Mouse (Mus musculus): ENCODE measurements around the gene Dlg2. TPM values are rescaled to one million over a fixed set of nuclear protein-coding genes. Genes with fewer than 3 reads are reported as not detected.

Dlg2 gene
- polyA plus RNA-seq, 1 experiment: 2.1 TPM

DNA sequence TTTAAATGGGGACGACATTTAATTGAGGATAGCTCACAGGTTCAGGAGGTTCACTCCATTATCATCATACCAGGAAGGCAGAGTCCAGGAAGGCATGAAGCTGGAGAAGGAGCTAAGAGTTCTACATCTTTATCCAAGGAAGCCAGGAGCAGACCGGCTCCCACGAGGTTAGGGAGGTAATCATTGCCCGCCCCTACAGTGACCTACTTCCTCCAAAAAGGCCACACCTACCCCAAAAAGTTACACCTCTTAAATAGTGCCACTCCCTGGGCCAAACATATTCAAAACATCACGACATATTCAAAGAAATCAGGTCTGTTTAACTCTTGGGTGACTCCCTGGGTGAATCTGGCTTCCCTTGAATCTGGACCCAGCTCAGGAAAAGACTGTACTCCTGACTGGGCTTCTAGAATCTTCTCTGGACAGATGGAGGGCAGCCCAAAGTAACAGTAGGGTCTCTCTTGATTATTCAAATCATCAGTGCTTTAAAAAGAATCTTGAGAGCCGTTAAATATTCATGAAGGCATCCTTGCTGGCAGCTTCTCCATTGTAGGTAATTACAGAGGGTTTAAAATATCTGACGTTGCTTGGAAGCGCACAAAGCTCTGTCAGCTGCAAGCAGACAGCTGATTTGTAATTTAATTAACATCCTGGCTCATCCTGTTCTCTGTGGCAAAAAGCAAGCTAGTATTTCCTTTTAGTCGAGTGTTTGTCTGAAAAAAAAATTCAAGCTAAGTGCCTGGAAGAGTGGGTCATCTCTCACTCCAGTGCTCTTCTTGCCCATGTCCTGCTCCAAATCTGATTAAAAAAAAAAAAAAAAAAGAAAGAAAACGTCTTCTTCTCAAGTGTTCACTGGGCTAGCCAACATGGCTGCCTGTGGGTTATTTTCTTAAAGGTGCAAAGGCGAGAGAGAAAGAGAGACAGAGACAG, 966.2 kb downstream of the Dlg2 start:
- DNase-seq (ENCODE audit: low spot score): no peak

GRCm38 (mm10) chr7:91443377-91443714, 966.9 kb downstream of the Dlg2 start:
- no peak for DNase-seq (ENCODE audit: low spot score)

GRCm38 (mm10) chr7:91443913-91444312, 967.4 kb downstream of the Dlg2 start:
- no peak for DNase-seq (ENCODE audit: low spot score)

- DNase-seq (ENCODE audit: low spot score): no peak
These were observed 968.3 kb downstream of the Dlg2 start for GRCm38 (mm10) chr7:91444728-91445127.

DNA sequence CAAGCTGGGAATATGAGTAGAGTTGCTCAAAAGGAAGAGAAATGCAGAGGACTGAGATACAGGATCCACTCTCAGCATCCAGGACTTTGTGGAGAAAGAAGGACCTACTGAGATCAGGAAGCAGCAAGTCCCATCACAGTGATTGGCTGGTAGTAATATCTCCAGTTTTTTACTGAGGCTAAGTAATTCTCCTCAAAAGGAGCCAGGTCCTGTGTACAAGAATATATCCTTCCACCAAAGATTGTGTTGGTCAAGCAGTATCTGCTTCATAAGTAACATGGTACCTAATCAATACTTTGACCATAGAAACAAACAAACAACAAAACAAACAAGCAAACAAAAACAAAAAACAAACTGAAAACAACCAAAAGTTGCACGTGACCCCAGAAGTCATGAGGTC, 980.3 kb downstream of the Dlg2 start:
- no peak for DNase-seq (ENCODE audit: low spot score)

GRCm38 (mm10) chr7:91457207-91457606, 980.7 kb downstream of the Dlg2 start:
- no peak for DNase-seq (ENCODE audit: low spot score)

GRCm38 (mm10) chr7:91461352-91461751, 984.9 kb downstream of the Dlg2 start:
- DNase-seq (ENCODE audit: low spot score): no peak

DNA sequence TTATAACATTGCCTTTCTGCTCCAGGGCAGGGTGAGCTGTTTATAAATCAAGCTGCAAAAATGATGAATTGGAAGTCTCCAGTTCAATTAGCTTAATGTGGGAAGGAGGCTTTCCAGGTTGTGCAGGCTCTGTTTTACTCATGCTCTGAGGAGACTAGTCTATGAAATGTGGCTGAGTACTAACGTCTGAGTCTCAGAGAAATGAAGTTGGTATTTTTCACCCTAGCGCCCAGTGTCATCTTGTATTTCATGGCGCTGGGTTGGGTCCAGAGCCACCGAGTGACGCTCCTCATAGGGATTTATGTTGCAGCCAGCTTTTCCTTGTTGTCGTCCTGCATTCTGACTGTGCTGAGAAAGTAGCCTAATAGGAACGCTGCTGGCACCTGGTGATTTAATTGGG, 986.8 kb downstream of the Dlg2 start:
- no peak for DNase-seq (ENCODE audit: low spot score)

DNA sequence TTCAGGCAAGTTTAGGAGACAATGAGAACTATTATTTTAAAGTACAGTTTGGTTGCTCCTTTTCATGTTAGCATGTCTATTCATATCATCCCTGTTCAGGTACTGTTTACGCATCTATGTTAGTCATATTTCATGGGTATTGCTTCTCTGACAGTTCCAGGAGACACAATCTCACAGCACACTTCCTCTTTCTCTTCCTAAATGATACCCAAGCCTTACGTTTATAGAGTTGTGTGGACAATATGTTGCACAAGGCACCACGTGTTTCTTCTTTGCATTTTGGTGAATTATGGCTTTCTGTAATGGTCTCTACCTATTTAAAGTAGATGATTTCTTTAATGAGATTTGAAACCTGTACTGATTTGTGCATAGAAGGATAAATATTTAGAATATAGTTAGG, 990.6 kb downstream of the Dlg2 start:
- DNase-seq (ENCODE audit: low spot score): no peak

DNA sequence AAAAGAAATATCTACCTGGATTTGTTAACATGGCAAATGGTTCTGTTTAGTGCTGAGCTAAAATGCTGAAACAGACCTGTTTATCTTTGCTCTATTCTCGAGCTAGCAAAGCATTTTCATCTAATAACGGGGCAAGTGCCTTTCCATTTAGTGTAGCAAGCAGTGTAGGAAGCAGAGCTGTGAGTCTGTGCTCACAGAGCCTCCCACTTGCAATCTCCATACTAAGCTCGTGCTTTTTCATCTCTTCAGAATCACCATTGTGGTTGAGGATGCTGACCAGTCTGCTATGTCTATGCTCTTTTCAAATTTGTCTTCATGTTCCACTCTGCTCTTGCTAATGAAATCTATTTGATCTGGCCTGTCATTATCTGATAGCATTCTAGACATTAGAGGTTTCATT, 1002.7 kb downstream of the Dlg2 start:
- DNase-seq (ENCODE audit: low spot score): no peak

DNA sequence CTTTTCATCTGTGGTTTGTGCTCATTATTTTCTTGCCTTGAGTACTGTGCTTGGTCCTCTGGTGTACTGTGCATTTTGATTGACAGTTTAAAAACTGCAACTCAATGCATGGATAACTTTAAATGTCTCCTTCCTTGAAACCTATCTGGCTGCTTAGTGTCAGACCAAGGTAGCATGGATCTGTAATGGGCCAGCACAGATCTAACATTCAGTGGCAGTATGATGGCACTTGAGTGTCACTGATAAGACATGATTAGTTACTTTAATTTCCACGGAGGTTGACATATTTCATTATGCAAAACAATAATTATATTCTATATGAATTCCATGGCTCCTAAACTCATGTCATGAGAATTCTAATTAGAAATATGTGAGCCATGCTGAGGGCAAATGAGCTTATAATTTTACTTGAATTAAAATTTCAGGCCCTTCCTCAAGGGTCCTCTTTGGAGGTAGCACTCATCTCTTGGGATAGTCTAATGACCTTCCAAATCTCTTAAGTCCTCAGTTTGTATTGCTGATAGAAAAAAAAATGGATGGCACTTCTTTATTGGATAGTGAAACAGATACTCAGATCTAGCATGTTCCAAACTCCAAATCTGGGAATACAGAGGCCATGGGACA, 1005.2 kb downstream of the Dlg2 start:
- no peak for DNase-seq (ENCODE audit: low spot score)

DNA sequence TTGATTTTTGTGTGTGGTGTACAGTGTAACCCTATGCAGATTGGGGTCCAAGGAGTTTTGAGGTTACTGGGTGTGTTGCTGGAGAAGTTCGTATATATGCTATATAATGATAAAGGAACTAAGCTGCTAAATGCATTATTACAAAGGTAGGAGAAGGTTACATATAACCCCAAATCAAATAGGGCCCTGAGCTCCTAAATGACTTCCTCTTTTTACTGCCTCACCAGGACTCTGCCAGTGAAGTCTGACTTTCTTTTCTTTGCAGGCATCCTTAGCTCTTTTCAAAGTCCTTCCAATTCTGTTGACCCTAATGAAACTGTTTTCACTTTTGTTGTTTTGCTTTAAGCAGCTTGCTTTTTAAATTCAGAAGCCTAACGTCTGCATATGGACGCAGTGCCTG, 1016.8 kb downstream of the Dlg2 start:
- no peak for DNase-seq (ENCODE audit: low spot score)

- DNase-seq (ENCODE audit: low spot score): no peak
These were observed 1019.1 kb downstream of the Dlg2 start for GRCm38 (mm10) chr7:91495526-91495925.

GRCm38 (mm10) chr7:91511119-91511518, 1034.6 kb downstream of the Dlg2 start:
- no peak for DNase-seq (ENCODE audit: low spot score)

- DNase-seq (ENCODE audit: low spot score): no peak
These were observed 1038.0 kb downstream of the Dlg2 start for GRCm38 (mm10) chr7:91514445-91514844.

DNA sequence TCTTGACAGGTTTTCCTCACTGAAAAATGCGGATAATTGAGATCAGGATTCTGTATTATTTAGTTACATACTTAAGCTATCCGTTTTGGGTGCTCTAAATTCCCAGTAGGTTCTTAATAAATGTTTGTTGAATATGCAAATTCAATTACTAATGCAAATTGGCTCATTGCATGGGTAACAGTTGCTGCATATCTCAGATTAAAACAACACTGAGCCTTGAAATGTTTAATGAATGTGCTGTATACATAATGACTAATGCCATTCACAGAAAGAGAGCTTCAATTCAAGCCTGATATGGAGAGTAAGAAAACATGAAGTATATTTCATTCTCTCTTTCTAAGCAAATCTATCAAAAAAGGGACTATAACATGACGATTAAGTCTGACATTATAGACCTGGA, 1039.8 kb downstream of the Dlg2 start:
- DNase-seq (ENCODE audit: low spot score): no peak

DNA sequence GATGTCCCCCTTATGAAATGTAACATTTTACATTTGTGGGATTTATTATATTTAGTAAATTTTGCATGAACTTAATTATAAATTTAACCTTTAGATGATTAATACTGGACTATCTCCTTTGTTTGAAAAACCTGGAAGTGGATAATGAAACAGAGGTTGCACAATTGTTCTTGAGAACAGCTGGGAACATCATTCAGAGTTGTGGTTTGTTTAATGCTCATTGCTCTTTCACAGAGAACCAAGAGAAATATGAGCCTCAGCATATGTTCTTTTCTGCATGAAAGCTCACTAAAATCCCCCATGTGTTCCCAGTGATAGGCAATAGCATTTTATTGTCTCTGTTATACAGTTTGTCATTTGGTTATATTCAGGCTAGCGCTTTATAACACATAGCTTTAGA, 1049.4 kb downstream of the Dlg2 start:
- DNase-seq (ENCODE audit: low spot score): no peak

DNA sequence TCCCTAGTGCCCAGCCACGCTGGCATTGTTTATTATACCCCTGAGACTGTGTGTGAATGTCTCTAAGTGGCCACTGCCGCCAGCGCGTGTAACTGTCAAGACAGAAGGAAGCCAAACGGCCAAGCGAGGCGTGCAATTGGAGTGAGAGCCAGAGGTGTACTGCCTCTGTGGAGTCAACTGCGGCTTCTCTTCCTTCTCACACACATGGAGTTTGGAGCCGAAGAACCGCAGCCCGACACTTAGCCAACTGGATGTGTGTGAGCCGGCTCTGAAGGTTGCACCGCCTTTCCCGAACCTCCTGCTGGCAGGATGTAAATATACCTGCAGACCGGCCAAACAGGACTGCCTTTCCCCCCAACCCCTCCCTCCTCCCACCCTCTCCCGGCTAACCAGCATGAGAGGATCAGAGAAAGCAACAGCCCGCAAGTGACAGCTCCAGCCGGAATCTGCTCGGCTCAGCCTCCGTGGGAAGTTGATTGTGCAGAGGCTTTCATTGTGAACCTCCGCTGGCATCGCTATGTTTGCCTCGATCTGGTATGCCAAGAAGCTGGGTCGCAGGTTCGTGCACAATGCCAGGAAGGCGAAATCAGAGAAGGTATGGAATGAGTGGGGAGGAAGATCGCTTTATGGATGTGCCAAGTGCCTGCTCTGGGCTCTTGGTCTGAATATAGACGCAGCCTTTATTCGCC, 1066.3 kb downstream of the Dlg2 start:
- no peak for DNase-seq (ENCODE audit: low spot score)

DNA sequence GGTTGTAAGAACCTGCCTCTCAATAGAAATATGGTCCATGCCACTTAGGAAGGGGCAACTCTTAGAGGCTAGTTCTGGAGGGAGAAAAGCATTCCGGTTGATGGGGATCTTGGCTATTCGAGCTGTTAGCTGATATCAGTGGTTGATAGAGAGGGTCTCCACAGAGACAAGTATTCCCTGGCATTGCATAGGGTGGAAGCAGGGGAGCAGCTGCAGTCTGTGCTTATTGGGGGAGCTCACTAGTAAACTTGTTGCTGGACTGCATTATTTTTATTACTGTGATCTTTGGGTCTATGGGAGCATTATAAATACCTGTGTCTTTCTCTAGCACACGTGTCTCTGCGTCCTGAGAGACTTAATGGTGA, 1066.8 kb downstream of the Dlg2 start:
- DNase-seq (ENCODE audit: low spot score): no peak

DNA sequence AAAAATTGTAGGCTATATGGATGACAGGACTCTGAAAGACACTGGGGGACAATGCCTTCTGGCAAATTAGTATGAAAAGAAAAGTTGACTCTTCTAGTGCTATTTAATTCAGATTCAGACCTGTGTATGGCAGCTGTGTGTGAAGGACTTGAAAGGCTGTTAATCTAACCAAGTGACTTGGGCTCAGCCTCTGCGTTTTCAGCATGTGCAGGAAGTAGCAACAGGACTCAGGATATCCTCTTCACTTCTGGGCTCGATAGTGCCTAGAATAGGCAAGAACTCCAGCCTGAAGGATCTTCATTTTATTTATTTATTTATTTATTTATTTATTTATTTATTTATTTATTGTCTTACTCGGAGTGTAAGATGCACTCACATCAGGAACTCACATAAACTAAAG, 1068.1 kb downstream of the Dlg2 start:
- no peak for DNase-seq (ENCODE audit: low spot score)

GRCm38 (mm10) chr7:91548796-91549195, 1072.3 kb downstream of the Dlg2 start:
- no peak for DNase-seq (ENCODE audit: low spot score)

DNA sequence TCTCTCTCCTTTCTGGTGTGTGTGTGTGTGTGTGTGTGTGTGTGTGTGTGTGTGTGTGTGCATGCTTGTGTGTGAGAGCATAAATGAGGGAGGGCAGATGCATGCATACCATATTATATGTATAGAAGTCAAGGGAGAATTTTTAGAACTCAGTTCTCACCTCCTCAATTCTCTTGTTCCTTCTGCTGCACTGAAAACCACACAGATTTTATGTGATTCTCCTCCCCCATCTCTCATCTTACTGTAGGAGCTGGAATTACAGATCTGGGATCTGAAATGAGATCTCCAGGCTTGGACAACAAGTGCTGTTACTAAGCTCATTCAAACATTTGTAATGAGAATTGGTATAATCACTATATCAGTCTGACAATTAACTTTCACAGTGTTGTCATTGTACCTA, 1081.1 kb downstream of the Dlg2 start:
- no peak for DNase-seq (ENCODE audit: low spot score)

GRCm38 (mm10) chr7:91567423-91567822, 1091.0 kb downstream of the Dlg2 start:
- no peak for DNase-seq (ENCODE audit: low spot score)

All from urinary bladder, adult 2 months (tissue).